Mouse (Mus musculus): ENCODE results near the gene Ankrd55. TPM values are rescaled to one million over a fixed set of nuclear protein-coding genes. Genes with fewer than 3 reads are reported as not detected.
A peak's percentile ranks its signal among the peaks of the same experiment; 100 is the strongest.

Gene Ankrd55
- total and polyA plus RNA-seq, 2 experiments: 0.09 to 0.10 TPM

GRCm38 (mm10) chr13:112345542-112345941 is 57.3 kb downstream of the Ankrd55 start:
- Histone ChIP-seq H3K27ac (replicated peaks; ENCODE audit: insufficient read depth, low read depth, low read length) (no peak overlapping the region), H3K27me3 (ENCODE audit: control insufficient read depth, insufficient read depth, low read length) (no peaks in the 10 kb centered on the region), H3K36me3 (ENCODE audit: control insufficient read depth, insufficient read depth, low read length) (no peaks in the 10 kb centered on the region), H3K4me3 (ENCODE audit: insufficient read depth, low read depth, low read length) (no peak overlapping the region), H3K79me2 (ENCODE audit: control insufficient read depth, insufficient read depth, low read length) (no peaks in the 10 kb centered on the region), H3K9ac (ENCODE audit: low read depth, low read length) (no peak overlapping the region), H3K4me1 (ENCODE audit: control insufficient read depth, insufficient read depth, low read length) (peaks cover 3% of the 10 kb centered on the region; the same call in 1 of the 2 replicates)
- peak; percentile 58 for DNase-seq (ENCODE audit: extremely low read depth, low read depth, low spot score)
- TF ChIP-seq POLR2A (IDR thresholded peaks at IDR 0.05; ENCODE audit: extremely low read depth, insufficient read depth, low read length) (no peak), CTCF (IDR thresholded peaks at IDR 0.05; ENCODE audit: low read depth, low read length) (no peak)
- 50% methylated on average over 2 of the region's 2 CpGs for WGBS

GRCm38 (mm10) chr13:112346031-112346430 is 57.8 kb downstream of the Ankrd55 start:
- Histone ChIP-seq H3K36me3 (ENCODE audit: control insufficient read depth, insufficient read depth, low read length) (no peaks in the 10 kb centered on the region), H3K9ac (ENCODE audit: low read depth, low read length) (no peak overlapping the region), H3K4me3 (ENCODE audit: insufficient read depth, low read depth, low read length) (no peak overlapping the region), H3K4me1 (ENCODE audit: control insufficient read depth, insufficient read depth, low read length) (peaks cover 3% of the 10 kb centered on the region; the same call in 1 of the 2 replicates), H3K27me3 (ENCODE audit: control insufficient read depth, insufficient read depth, low read length) (no peaks in the 10 kb centered on the region), H3K79me2 (ENCODE audit: control insufficient read depth, insufficient read depth, low read length) (no peaks in the 10 kb centered on the region), H3K27ac (replicated peaks; ENCODE audit: insufficient read depth, low read depth, low read length) (no peak overlapping the region)
- TF ChIP-seq POLR2A (IDR thresholded peaks at IDR 0.05; ENCODE audit: extremely low read depth, insufficient read depth, low read length) (no peak), CTCF (IDR thresholded peaks at IDR 0.05; ENCODE audit: low read depth, low read length) (no peak)
- peak; percentile 24 for DNase-seq (ENCODE audit: extremely low read depth, low read depth, low spot score)
- 87% methylated on average over 11 of the region's 11 CpGs for WGBS

- TF ChIP-seq POLR2A (IDR thresholded peaks at IDR 0.05; ENCODE audit: extremely low read depth, insufficient read depth, low read length) (no peak), CTCF (IDR thresholded peaks at IDR 0.05; ENCODE audit: low read depth, low read length) (no peak)
- H3K27ac ChIP-seq (replicated peaks; ENCODE audit: insufficient read depth, low read depth, low read length): no peak overlapping the region
- no peak for DNase-seq (ENCODE audit: extremely low read depth, low read depth, low spot score)
- peaks cover 3% of the 10 kb centered on the region; the same call in 1 of the 2 replicates for H3K4me1 ChIP-seq (ENCODE audit: control insufficient read depth, insufficient read depth, low read length)
- no peak overlapping the region for H3K4me3 ChIP-seq (ENCODE audit: insufficient read depth, low read depth, low read length)
- H3K27me3 ChIP-seq (ENCODE audit: control insufficient read depth, insufficient read depth, low read length): no peaks in the 10 kb centered on the region
- H3K36me3 ChIP-seq (ENCODE audit: control insufficient read depth, insufficient read depth, low read length): no peaks in the 10 kb centered on the region
- 87% methylated on average over 7 of the region's 7 CpGs for WGBS
- no peaks in the 10 kb centered on the region for H3K79me2 ChIP-seq (ENCODE audit: control insufficient read depth, insufficient read depth, low read length)
- no peak overlapping the region for H3K9ac ChIP-seq (ENCODE audit: low read depth, low read length)
Observed at GRCm38 (mm10) chr13:112346659-112347142, 58.5 kb downstream of the Ankrd55 start.

GRCm38 (mm10) chr13:112348250-112348649 is 60.0 kb downstream of the Ankrd55 start:
- WGBS: 96% methylated on average over 1 of the region's 1 CpGs
- H3K9ac ChIP-seq (ENCODE audit: low read depth, low read length): no peak overlapping the region
- H3K27ac ChIP-seq (replicated peaks; ENCODE audit: insufficient read depth, low read depth, low read length): no peak overlapping the region
- no peaks in the 10 kb centered on the region for H3K79me2 ChIP-seq (ENCODE audit: control insufficient read depth, insufficient read depth, low read length)
- TF ChIP-seq CTCF (IDR thresholded peaks at IDR 0.05; ENCODE audit: low read depth, low read length): no peak
- peaks cover 3% of the 10 kb centered on the region; the same call in 1 of the 2 replicates for H3K4me1 ChIP-seq (ENCODE audit: control insufficient read depth, insufficient read depth, low read length)
- no peaks in the 10 kb centered on the region for H3K36me3 ChIP-seq (ENCODE audit: control insufficient read depth, insufficient read depth, low read length)
- no peak for DNase-seq (ENCODE audit: extremely low read depth, low read depth, low spot score)
- H3K4me3 ChIP-seq (ENCODE audit: insufficient read depth, low read depth, low read length): no peak overlapping the region
- H3K27me3 ChIP-seq (ENCODE audit: control insufficient read depth, insufficient read depth, low read length): no peaks in the 10 kb centered on the region

GRCm38 (mm10) chr13:112348896-112349484 is 60.7 kb downstream of the Ankrd55 start:
- Histone ChIP-seq H3K79me2 (ENCODE audit: control insufficient read depth, insufficient read depth, low read length) (no peaks in the 10 kb centered on the region), H3K4me1 (ENCODE audit: control insufficient read depth, insufficient read depth, low read length) (peaks cover 4% of the 10 kb centered on the region; the same call in 1 of the 2 replicates), H3K36me3 (ENCODE audit: control insufficient read depth, insufficient read depth, low read length) (no peaks in the 10 kb centered on the region), H3K27ac (replicated peaks; ENCODE audit: insufficient read depth, low read depth, low read length) (no peak overlapping the region), H3K9ac (ENCODE audit: low read depth, low read length) (no peak overlapping the region), H3K27me3 (ENCODE audit: control insufficient read depth, insufficient read depth, low read length) (no peaks in the 10 kb centered on the region), H3K4me3 (ENCODE audit: insufficient read depth, low read depth, low read length) (no peak overlapping the region)
- TF ChIP-seq CTCF (IDR thresholded peaks at IDR 0.05; ENCODE audit: low read depth, low read length): no peak
- no peak for TF ChIP-seq POLR2A (IDR thresholded peaks at IDR 0.05; ENCODE audit: extremely low read depth, insufficient read depth, low read length)
- WGBS: 94% methylated on average over 14 of the region's 14 CpGs
- DNase-seq (ENCODE audit: extremely low read depth, low read depth, low spot score): no peak

- H3K27ac ChIP-seq (replicated peaks; ENCODE audit: insufficient read depth, low read depth, low read length): no peak overlapping the region
- H3K36me3 ChIP-seq (ENCODE audit: control insufficient read depth, insufficient read depth, low read length): no peaks in the 10 kb centered on the region
- DNase-seq (ENCODE audit: extremely low read depth, low read depth, low spot score): no peak
- no peak overlapping the region for H3K9ac ChIP-seq (ENCODE audit: low read depth, low read length)
- no peak for TF ChIP-seq POLR2A (IDR thresholded peaks at IDR 0.05; ENCODE audit: extremely low read depth, insufficient read depth, low read length)
- TF ChIP-seq CTCF (IDR thresholded peaks at IDR 0.05; ENCODE audit: low read depth, low read length): no peak
- peaks cover 7% of the 10 kb centered on the region; the same call in 1 of the 2 replicates for H3K4me1 ChIP-seq (ENCODE audit: control insufficient read depth, insufficient read depth, low read length)
- H3K4me3 ChIP-seq (ENCODE audit: insufficient read depth, low read depth, low read length): no peak overlapping the region
- 95% methylated on average over 7 of the region's 7 CpGs for WGBS
- no peaks in the 10 kb centered on the region for H3K27me3 ChIP-seq (ENCODE audit: control insufficient read depth, insufficient read depth, low read length)
- H3K79me2 ChIP-seq (ENCODE audit: control insufficient read depth, insufficient read depth, low read length): no peaks in the 10 kb centered on the region
Observed at GRCm38 (mm10) chr13:112349500-112349899, 61.2 kb downstream of the Ankrd55 start.
